Mouse (Mus musculus): ENCODE results near the gene Rpusd4. TPM values are rescaled to one million over a fixed set of nuclear protein-coding genes. Genes with fewer than 3 reads are reported as not detected.

The Rpusd4 gene
- polyA plus RNA-seq, 1 experiment from 2014 or later, result 16.7 TPM

GRCm38 (mm10) chr9:35317233-35317980 lies 49.7 kb downstream of the Rpusd4 start:
- DNase-seq (no peak), ATAC-seq (ENCODE audit: low read depth) (no peak)
- Histone ChIP-seq H3K9me3 (replicated peaks) (no peaks in the 10 kb centered on the region), H3K36me3 (no peaks in the 10 kb centered on the region), H3K27me3 (no peaks in the 10 kb centered on the region), H3K4me3 (replicated peaks) (no peak overlapping the region), H3K4me2 (no peak overlapping the region), H3K9ac (no peak overlapping the region), H3K27ac (no peak overlapping the region), H3K4me1 (replicated peaks) (no peaks in the 10 kb centered on the region; the same call in 1 of the 2 replicates)
- WGBS (ENCODE audit: insufficient replicate concordance), result 59% methylated on average over 9 of the region's 9 CpGs

GRCm38 (mm10) chr9:35318537-35319172 lies 51.0 kb downstream of the Rpusd4 start:
- Histone ChIP-seq H3K4me3 (replicated peaks) (no peak overlapping the region), H3K36me3 (no peaks in the 10 kb centered on the region), H3K27ac (no peak overlapping the region), H3K9ac (no peak overlapping the region), H3K4me2 (no peak overlapping the region), H3K27me3 (no peaks in the 10 kb centered on the region), H3K9me3 (replicated peaks) (no peaks in the 10 kb centered on the region), H3K4me1 (replicated peaks) (no peaks in the 10 kb centered on the region; the same call in 1 of the 2 replicates)
- WGBS (ENCODE audit: insufficient replicate concordance), result 36% methylated on average over 9 of the region's 9 CpGs
- ATAC-seq (ENCODE audit: low read depth) (no peak), DNase-seq (no peak)

DNA sequence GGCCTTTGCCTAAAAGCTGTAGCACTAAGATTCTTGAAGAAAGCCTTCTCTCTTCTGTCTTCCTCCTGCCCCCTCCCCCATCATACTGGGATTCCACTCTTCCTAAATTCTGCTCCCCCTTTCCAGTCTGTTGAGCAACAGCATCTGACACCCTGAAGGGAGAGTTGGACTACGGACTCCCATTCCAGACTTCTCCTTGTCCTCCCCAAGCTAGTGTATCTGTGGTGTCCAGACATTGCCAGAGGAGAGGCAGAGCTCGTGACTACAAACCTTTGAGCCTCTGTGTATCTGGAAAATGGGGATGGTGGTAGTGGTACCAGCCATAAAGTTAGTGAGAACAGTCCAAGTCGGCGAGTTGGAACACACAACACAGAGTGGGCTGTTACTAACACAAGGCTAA lies 52.6 kb downstream of the Rpusd4 start:
- no peak for DNase-seq
- Histone ChIP-seq H3K9me3 (replicated peaks) (no peaks in the 10 kb centered on the region), H3K9ac (no peak overlapping the region), H3K4me3 (replicated peaks) (no peak overlapping the region), H3K4me1 (replicated peaks) (no peaks in the 10 kb centered on the region; the same call in 1 of the 2 replicates), H3K27ac (no peak overlapping the region), H3K27me3 (no peaks in the 10 kb centered on the region), H3K4me2 (no peak overlapping the region), H3K36me3 (no peaks in the 10 kb centered on the region)
- 57% methylated on average over 4 of the region's 4 CpGs for WGBS (ENCODE audit: insufficient replicate concordance)
- no peak for ATAC-seq (ENCODE audit: low read depth)

DNA sequence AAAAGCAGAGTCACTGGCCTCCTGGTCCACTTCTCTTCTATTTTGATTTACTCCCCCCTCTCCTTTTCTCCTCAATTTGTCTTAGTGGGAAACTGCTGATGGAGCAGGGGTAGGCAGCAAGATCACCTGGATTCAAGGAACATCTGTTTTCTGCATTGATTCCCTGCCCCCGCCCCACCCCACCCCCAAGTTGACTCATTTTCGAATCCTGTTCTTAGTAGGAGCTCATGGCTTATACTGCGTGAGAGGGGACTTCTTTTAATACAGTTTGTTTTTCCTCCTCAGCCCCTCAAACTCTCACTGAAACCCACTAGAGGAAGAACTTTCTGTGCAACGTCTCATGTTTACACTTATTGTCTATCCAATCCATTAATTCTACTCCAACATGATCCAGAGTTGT lies 56.3 kb downstream of the Rpusd4 start:
- no peaks in the 10 kb centered on the region for H3K27me3 ChIP-seq
- no peak overlapping the region for H3K4me2 ChIP-seq
- H3K27ac ChIP-seq, result no peak overlapping the region
- no peak for DNase-seq
- H3K9ac ChIP-seq, result no peak overlapping the region
- 56% methylated on average over 4 of the region's 4 CpGs for WGBS (ENCODE audit: insufficient replicate concordance)
- no peaks in the 10 kb centered on the region for H3K36me3 ChIP-seq
- no peaks in the 10 kb centered on the region for H3K9me3 ChIP-seq (replicated peaks)
- no peak overlapping the region for H3K4me3 ChIP-seq (replicated peaks)
- no peak for ATAC-seq (ENCODE audit: low read depth)
- H3K4me1 ChIP-seq (replicated peaks), result no peaks in the 10 kb centered on the region; the same call in 1 of the 2 replicates

DNA sequence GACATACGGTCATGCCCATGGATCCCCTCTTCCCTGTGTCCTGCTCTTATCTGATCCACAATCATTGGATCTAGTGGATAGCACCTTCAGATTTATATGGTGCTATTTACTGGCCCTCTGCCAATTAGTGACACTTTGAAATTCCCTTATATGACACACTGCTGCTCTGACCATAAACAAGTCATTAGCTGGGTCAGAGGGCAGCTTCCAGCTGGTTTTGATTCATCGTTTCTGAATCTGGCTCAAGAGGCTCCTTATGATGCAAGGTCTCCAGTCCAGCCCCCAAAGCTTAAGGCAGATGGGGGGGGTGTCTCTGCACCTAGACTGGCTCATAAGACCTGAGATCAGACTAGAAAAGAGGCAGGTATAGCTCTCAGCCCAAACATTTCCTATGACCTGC lies 56.9 kb downstream of the Rpusd4 start:
- no peak for ATAC-seq (ENCODE audit: low read depth)
- Histone ChIP-seq H3K9me3 (replicated peaks) (no peaks in the 10 kb centered on the region), H3K4me1 (replicated peaks) (no peaks in the 10 kb centered on the region), H3K9ac (no peak overlapping the region), H3K4me2 (no peak overlapping the region), H3K36me3 (no peaks in the 10 kb centered on the region), H3K27me3 (no peaks in the 10 kb centered on the region), H3K4me3 (replicated peaks) (no peak overlapping the region), H3K27ac (no peak overlapping the region)
- DNase-seq, result no peak
- 58% methylated on average over 2 of the region's 2 CpGs for WGBS (ENCODE audit: insufficient replicate concordance)

DNA sequence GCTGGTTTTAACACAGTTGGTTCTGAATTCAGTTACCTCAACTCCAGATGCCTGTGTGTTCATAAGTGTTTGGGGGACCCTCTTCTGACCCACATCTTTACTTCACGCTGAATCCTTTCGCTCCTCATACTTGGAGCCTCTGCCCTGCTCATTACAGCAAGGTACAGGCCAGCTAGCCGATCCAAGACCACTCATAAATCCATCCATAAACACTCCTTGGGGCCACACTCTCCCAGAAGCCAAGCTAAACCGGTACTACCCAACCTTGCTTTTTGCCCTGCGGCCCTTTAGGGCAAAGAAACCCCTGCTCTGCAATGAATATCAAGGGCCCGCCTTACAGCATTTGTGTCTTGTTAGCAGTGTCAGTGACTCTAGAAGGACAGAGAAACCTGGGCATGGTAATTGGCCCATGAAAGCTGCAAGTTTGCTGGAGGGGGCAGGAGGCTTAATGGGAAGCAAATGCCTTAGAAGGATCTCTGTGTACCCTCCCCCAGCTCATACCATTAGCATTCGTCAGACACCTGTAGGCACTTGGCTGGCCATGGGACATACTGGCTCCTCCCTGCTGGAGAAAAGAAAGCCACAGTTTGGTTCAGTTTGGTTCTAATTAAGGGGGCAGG lies 59.1 kb downstream of the Rpusd4 start:
- Histone ChIP-seq H3K4me3 (replicated peaks) (no peak overlapping the region), H3K27ac (no peak overlapping the region), H3K9me3 (replicated peaks) (no peaks in the 10 kb centered on the region), H3K27me3 (no peaks in the 10 kb centered on the region), H3K4me1 (replicated peaks) (no peaks in the 10 kb centered on the region), H3K4me2 (no peak overlapping the region), H3K9ac (no peak overlapping the region), H3K36me3 (no peaks in the 10 kb centered on the region)
- ATAC-seq (ENCODE audit: low read depth), result no peak
- 59% methylated on average over 7 of the region's 7 CpGs for whole genome bisulfite sequencing (ENCODE audit: insufficient replicate concordance)
- DNase-seq, result no peak

Other genes with a start within 250 kb of the Rpusd4 start
- gene St3gal4, start 148.6 kb upstream of the Rpusd4 start, polyA plus RNA-seq (2015; fragmentation: Nextera tagmentation; extraction: Ambion mirVana), result 24.1 and 26.1 TPM in 2 replicates
- gene Dcps, start 91.8 kb upstream of the Rpusd4 start, polyA plus RNA-seq (2015; fragmentation: Nextera tagmentation; extraction: Ambion mirVana), result 58.6 and 62.9 TPM in 2 replicates
- gene Srpr, start 67.7 kb upstream of the Rpusd4 start, polyA plus RNA-seq (2015; fragmentation: Nextera tagmentation; extraction: Ambion mirVana), result 61.6 and 70.1 TPM in 2 replicates
- 5.8 and 6.3 TPM in 2 replicates for gene Tirap, start 67.6 kb upstream of the Rpusd4 start, polyA plus RNA-seq (2015; fragmentation: Nextera tagmentation; extraction: Ambion mirVana)
- 30.2 and 31.4 TPM in 2 replicates for gene Foxred1, start 56.8 kb upstream of the Rpusd4 start, polyA plus RNA-seq (2015; fragmentation: Nextera tagmentation; extraction: Ambion mirVana)
- 16.9 and 19.2 TPM in 2 replicates for gene Fam118b, start 60 bp upstream of the Rpusd4 start, polyA plus RNA-seq (2015; fragmentation: Nextera tagmentation; extraction: Ambion mirVana)
- gene Cdon, start 153.3 kb downstream of the Rpusd4 start, polyA plus RNA-seq (2015; fragmentation: Nextera tagmentation; extraction: Ambion mirVana), result 0.36 and 0.53 TPM in 2 replicates

All from liver, embryonic 13.5 days (tissue).